Mouse (Mus musculus) kidney, postnatal 25 days (tissue): Measurements from ENCODE around the gene Mnat1.
"Not testable (repeated sequence)": the region's sequence is repeated elsewhere in the genome, so short reads cannot be mapped to it uniquely, and the experiment has no call there.

Experiments used
- DNase-seq, 2 experiments: peaks; one replicate each; pipeline ENCODE4 v3.0.0; 2021; ENCODE audit warnings: mixed read lengths in 2 of 2

The Mnat1 gene

GRCm38 (mm10) chr12:73147236-73147635 lies 23.7 kb downstream of the Mnat1 start:
- DNase-seq = no peak

- DNase-seq = not testable (repeated sequence)
These were observed 27.5 kb downstream of the Mnat1 start for GRCm38 (mm10) chr12:73151038-73151437.

- DNase-seq = no peak
These were observed 30.6 kb downstream of the Mnat1 start for GRCm38 (mm10) chr12:73154150-73154549.

GRCm38 (mm10) chr12:73160341-73160740 lies 36.8 kb downstream of the Mnat1 start:
- no peak for DNase-seq

- peak; percentile 4 to 61 for DNase-seq
These were observed 39.1 kb downstream of the Mnat1 start for GRCm38 (mm10) chr12:73162408-73163181.

- DNase-seq = no peak
These were observed 47.3 kb downstream of the Mnat1 start for GRCm38 (mm10) chr12:73170794-73171193.

- no peak for DNase-seq
These were observed 60.4 kb downstream of the Mnat1 start for GRCm38 (mm10) chr12:73183896-73184295.

- no peak for DNase-seq
These were observed 73.8 kb downstream of the Mnat1 start for GRCm38 (mm10) chr12:73197363-73197762.

GRCm38 (mm10) chr12:73198451-73198850 lies 74.9 kb downstream of the Mnat1 start:
- no peak for DNase-seq

- no peak for DNase-seq
These were observed 75.9 kb downstream of the Mnat1 start for GRCm38 (mm10) chr12:73199375-73199774.

- peak; percentile 21 to 55 for DNase-seq
These were observed 78.1 kb downstream of the Mnat1 start for GRCm38 (mm10) chr12:73201587-73201986.

GRCm38 (mm10) chr12:73205710-73206649 lies 82.5 kb downstream of the Mnat1 start:
- peak; percentile 72 to 88 for DNase-seq

- no peak for DNase-seq
These were observed 83.5 kb downstream of the Mnat1 start for GRCm38 (mm10) chr12:73207008-73207407.

- DNase-seq = no peak
These were observed 83.9 kb downstream of the Mnat1 start for GRCm38 (mm10) chr12:73207461-73207860.

GRCm38 (mm10) chr12:73208518-73208917 lies 85.0 kb downstream of the Mnat1 start:
- no peak for DNase-seq

GRCm38 (mm10) chr12:73209117-73209516 lies 85.6 kb downstream of the Mnat1 start:
- no peak for DNase-seq

GRCm38 (mm10) chr12:73210454-73210853 lies 86.9 kb downstream of the Mnat1 start:
- DNase-seq = no peak

GRCm38 (mm10) chr12:73215773-73216172 lies 92.3 kb downstream of the Mnat1 start:
- DNase-seq = no peak

GRCm38 (mm10) chr12:73218632-73219031 lies 95.1 kb downstream of the Mnat1 start:
- no peak for DNase-seq

GRCm38 (mm10) chr12:73221235-73221634 lies 97.7 kb downstream of the Mnat1 start:
- no peak for DNase-seq

GRCm38 (mm10) chr12:73223872-73224271 lies 100.4 kb downstream of the Mnat1 start:
- DNase-seq = no peak

GRCm38 (mm10) chr12:73228427-73228826 lies 104.9 kb downstream of the Mnat1 start:
- DNase-seq = no peak

- DNase-seq = no peak
These were observed 106.7 kb downstream of the Mnat1 start for GRCm38 (mm10) chr12:73230196-73230595.

GRCm38 (mm10) chr12:73231552-73231951 lies 108.0 kb downstream of the Mnat1 start:
- DNase-seq = no peak
